9 mouse cellular contexts compared by ENCODE assay signal in the genomic region with DNA sequence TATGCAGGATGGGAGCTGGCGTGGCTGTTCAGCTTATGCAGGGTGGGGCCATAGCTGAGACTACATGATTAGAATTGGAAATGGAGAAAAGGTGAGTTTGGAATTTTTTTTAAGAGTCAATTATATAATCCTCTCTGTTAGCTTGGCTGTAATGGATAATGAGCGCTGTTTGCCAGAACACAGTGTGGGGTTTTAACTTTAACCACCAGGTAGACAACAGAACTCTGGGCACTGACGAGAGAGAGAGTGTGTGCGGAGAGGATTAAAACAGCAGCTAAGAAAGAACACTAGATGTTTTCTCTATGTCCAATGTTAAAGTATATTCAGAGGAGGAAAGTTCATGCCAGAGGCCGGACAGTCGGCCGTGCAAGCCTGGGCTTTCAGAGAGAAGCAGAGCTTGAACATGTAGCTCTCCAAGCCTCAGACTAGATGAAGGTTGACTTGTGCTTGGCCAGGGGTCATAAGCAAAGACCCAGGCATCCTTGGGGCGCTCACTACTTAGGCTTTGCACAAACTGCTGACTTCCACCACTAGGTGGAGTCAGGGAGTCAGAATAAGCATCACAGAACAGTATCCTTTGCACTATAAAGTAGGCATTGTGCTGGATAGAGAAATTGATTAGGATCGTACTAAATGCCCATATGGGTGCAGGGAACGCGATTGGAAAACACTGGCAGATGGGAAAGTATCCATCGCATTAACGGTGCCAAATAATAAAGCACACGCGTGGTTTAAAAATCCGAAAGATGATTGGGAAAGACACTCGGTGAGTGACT.
DNase-seq lines count a peak whose midpoint lies in the region; TF ChIP-seq lines count a peak whose summit lies in the region.
"Had no signal": no experiment of that assay in that cellular context is flagged by ENCODE, and none has a peak within 500 bp of the region (broad histone marks: within the 10 kb centered on the region; RNA-seq: fewer than 3 reads in every experiment).

No protein-coding gene starts in this region.

- TF ChIP-seq POLR2A in ES-Bruce4 (IDR thresholded peaks at IDR 0.05; ENCODE audit: insufficient read depth, low read length), result no peak
- TF ChIP-seq POLR2A in cortical plate, adult 2 months (IDR thresholded peaks at IDR 0.05; ENCODE audit: extremely low read depth, insufficient read depth, low read length), result no peak

- no peaks in the 10 kb centered on the region for H3K27me3 ChIP-seq in ES-Bruce4 (ENCODE audit: control insufficient read depth, insufficient read depth, low read length, poor library complexity, severe bottlenecking)
- H3K27me3 ChIP-seq: limb, embryonic 15.5 days had no signal

- no peak for TF ChIP-seq EP300 in ES-Bruce4 (IDR thresholded peaks at IDR 0.05; ENCODE audit: insufficient read depth, low read depth, low read length)

- H3K27ac ChIP-seq in gastrocnemius, adult 2 months, result no peak overlapping the region
- no peak overlapping the region for H3K27ac ChIP-seq in ES-Bruce4 (ENCODE audit: insufficient read depth, low read length)
- H3K27ac ChIP-seq in cortical plate, adult 2 months (ENCODE audit: insufficient read depth, low read length), result no peak overlapping the region
- H3K27ac ChIP-seq: limb, embryonic 15.5 days had no signal

- no peak overlapping the region for H3K9ac ChIP-seq in ES-Bruce4 (ENCODE audit: low read depth, poor library complexity, severe bottlenecking)
- H3K9ac ChIP-seq: limb, embryonic 15.5 days had no signal

- no peaks in the 10 kb centered on the region for H3K36me3 ChIP-seq in ES-Bruce4 (ENCODE audit: control insufficient read depth, insufficient read depth, low read length, poor library complexity, severe bottlenecking)
- H3K36me3 ChIP-seq: limb, embryonic 15.5 days had no signal

- no peaks in the 10 kb centered on the region for H3K9me3 ChIP-seq in ES-Bruce4 (replicated peaks; ENCODE audit: control insufficient read depth, insufficient read depth, low read length, poor library complexity, severe bottlenecking)
- H3K9me3 ChIP-seq: limb, embryonic 15.5 days had no signal

- no peak for DNase-seq in gastrocnemius, adult 2 months
- DNase-seq in gastrocnemius, postnatal 4 days (ENCODE audit: low spot score in 2 of 2), result no peak
- peak; percentile 44 for DNase-seq in hindlimb bud, embryonic 11.5 days (ENCODE audit: extremely low spot score, low read depth, low spot score)
- peak; percentile 49 for DNase-seq in left cerebral cortex, postnatal 4 days
- DNase-seq in retina, postnatal 7 days (ENCODE audit: low read depth, low spot score), result peak; percentile 41
- no peak for DNase-seq in testis, postnatal 14 days (ENCODE audit: low spot score)

- H3K4me3 ChIP-seq in gastrocnemius, adult 2 months, result no peak overlapping the region
- no peak overlapping the region for H3K4me3 ChIP-seq in ES-Bruce4 (ENCODE audit: low read depth, low read length)
- no peak overlapping the region for H3K4me3 ChIP-seq in cortical plate, adult 2 months (ENCODE audit: insufficient read depth, low read length)
- H3K4me3 ChIP-seq: limb, embryonic 15.5 days had no signal

- intact Hi-C loops in gastrocnemius, adult 2 months (cut with DNase I), result loop anchor here (2.0 to 10.0 kb wide), 2 partner anchors 648 to 742 kb away; no protein-coding TSS in a partner anchor
- intact Hi-C loops in left cerebral cortex, postnatal 4 days (cut with DNase I), result loop anchor here (10.0 kb wide), 1 partner anchor 648 kb away; no protein-coding TSS in a partner anchor

- no peaks in the 10 kb centered on the region for H3K4me1 ChIP-seq in ES-Bruce4 (ENCODE audit: control insufficient read depth, insufficient read depth, low read length)
- H3K4me1 ChIP-seq in cortical plate, adult 2 months (ENCODE audit: control insufficient read depth, insufficient read depth, low read length), result peaks cover 1% of the 10 kb centered on the region; the same call in 1 of the 2 replicates
- H3K4me1 ChIP-seq: limb, embryonic 15.5 days had no signal

- TF ChIP-seq CTCF in gastrocnemius, adult 2 months (IDR thresholded peaks at IDR 0.05), result peak; percentile 74
- peak; percentile 51 for TF ChIP-seq CTCF in ES-Bruce4 (IDR thresholded peaks at IDR 0.05; ENCODE audit: low read depth, low read length)
- peak; percentile 70 for TF ChIP-seq CTCF in cortical plate, adult 2 months (IDR thresholded peaks at IDR 0.05; ENCODE audit: extremely low read depth, insufficient read depth, low read length)

Comparison
In these comparisons a context has a peak if more than half of its experiments do, and no peak if none do; other contexts are left out.
1. DNase-seq: peak in hindlimb bud, embryonic 11.5 days (single experiment), left cerebral cortex, postnatal 4 days (single experiment) and retina, postnatal 7 days (single experiment); none in gastrocnemius, adult 2 months (single experiment), gastrocnemius, postnatal 4 days (0 of 2) and testis, postnatal 14 days (single experiment).
2. Peak in every context shown above with its lines, with median percentiles within 50 percentile points of each other: CTCF ChIP-seq.